Mouse (Mus musculus): ENCODE data around the gene Troap. TPM values are rescaled to one million over a fixed set of nuclear protein-coding genes. Genes with fewer than 3 reads are reported as not detected.

Troap gene
- 24.7 and 25.4 TPM in 2 replicates for polyA plus RNA-seq (2015; fragmentation: Nextera tagmentation; extraction: Ambion mirVana)

GRCm38 (mm10) chr15:99074019-99074599 is at the start of gene Troap:
Gene Troap, plus strand, starts transcription at chr15:99074575.
- peak within 1 kb of the TSS; percentile 93 for H3K27ac ChIP-seq
- peak within 1 kb of the TSS; percentile 90 for H3K4me2 ChIP-seq (replicated peaks)
- peaks cover 25% of the 10 kb centered on the region for H3K4me1 ChIP-seq (replicated peaks)
- H3K4me3 ChIP-seq (replicated peaks), result peak within 1 kb of the TSS; percentile 68
- H3K27me3 ChIP-seq (replicated peaks), result no peaks in the 10 kb centered on the region
- H3K9ac ChIP-seq, result peak within 1 kb of the TSS; percentile 74
- H3K9me3 ChIP-seq, result no peaks in the 10 kb centered on the region
- WGBS, result 15% methylated on average over 9 of the region's 9 CpGs
- peak; percentile 46 for ATAC-seq
- H3K36me3 ChIP-seq, result peaks cover 10% of the 10 kb centered on the region; the same call in 1 of the 2 replicates

- 21% methylated on average over 7 of the region's 8 CpGs for WGBS
- ATAC-seq, result no peak
Observed at GRCm38 (mm10) chr15:99024668-99025314, 49.6 kb upstream of the Troap start.

GRCm38 (mm10) chr15:99025414-99025813 is 49.0 kb upstream of the Troap start:
- no peak for ATAC-seq
- no peak overlapping the region for H3K4me2 ChIP-seq (replicated peaks)
- H3K9ac ChIP-seq, result no peak overlapping the region
- WGBS, result 70% methylated on average over 13 of the region's 13 CpGs
- H3K9me3 ChIP-seq, result no peaks in the 10 kb centered on the region
- no peak overlapping the region for H3K27ac ChIP-seq
- no peaks in the 10 kb centered on the region for H3K27me3 ChIP-seq (replicated peaks)
- H3K36me3 ChIP-seq, result no peaks in the 10 kb centered on the region
- no peak overlapping the region for H3K4me3 ChIP-seq (replicated peaks)
- H3K4me1 ChIP-seq (replicated peaks), result peaks cover 5% of the 10 kb centered on the region; the same call in 1 of the 2 replicates

More at GRCm38 (mm10) chr15:99024668-99025314, 49.6 kb upstream of the Troap start:
- H3K27me3 ChIP-seq (replicated peaks), result no peaks in the 10 kb centered on the region
- H3K4me2 ChIP-seq (replicated peaks), result no peak overlapping the region
- H3K36me3 ChIP-seq, result no peaks in the 10 kb centered on the region
- no peaks in the 10 kb centered on the region for H3K9me3 ChIP-seq
- H3K27ac ChIP-seq, result no peak overlapping the region
- H3K9ac ChIP-seq, result no peak overlapping the region
- H3K4me3 ChIP-seq (replicated peaks), result no peak overlapping the region
- peaks cover 5% of the 10 kb centered on the region; the same call in 1 of the 2 replicates for H3K4me1 ChIP-seq (replicated peaks)

- H3K4me2 ChIP-seq (replicated peaks), result no peak overlapping the region
- peaks cover 5% of the 10 kb centered on the region; the same call in 1 of the 2 replicates for H3K4me1 ChIP-seq (replicated peaks)
- no peak overlapping the region for H3K4me3 ChIP-seq (replicated peaks)
- no peak overlapping the region for H3K27ac ChIP-seq
- WGBS, result 60% methylated on average over 4 of the region's 4 CpGs
- no peak overlapping the region for H3K9ac ChIP-seq
- ATAC-seq, result no peak
- H3K27me3 ChIP-seq (replicated peaks), result no peaks in the 10 kb centered on the region
- no peaks in the 10 kb centered on the region for H3K36me3 ChIP-seq
- no peaks in the 10 kb centered on the region for H3K9me3 ChIP-seq
Observed at GRCm38 (mm10) chr15:99026259-99026658, 48.1 kb upstream of the Troap start.

GRCm38 (mm10) chr15:99027116-99027515 is 47.3 kb upstream of the Troap start:
- Histone ChIP-seq H3K4me1 (replicated peaks) (peaks cover 10% of the 10 kb centered on the region; the same call in 1 of the 2 replicates), H3K4me2 (replicated peaks) (no peak overlapping the region), H3K9ac (no peak overlapping the region), H3K4me3 (replicated peaks) (no peak overlapping the region), H3K9me3 (no peaks in the 10 kb centered on the region), H3K27me3 (replicated peaks) (no peaks in the 10 kb centered on the region), H3K27ac (no peak overlapping the region), H3K36me3 (no peaks in the 10 kb centered on the region)
- no peak for ATAC-seq
- WGBS, result 67% methylated on average over 5 of the region's 5 CpGs

- ATAC-seq, result peak; percentile 8; the same call in 1 of the 2 replicates
- Histone ChIP-seq H3K9ac (peak overlapping the region; percentile 72), H3K4me2 (replicated peaks) (peak overlapping the region; percentile 78), H3K4me1 (replicated peaks) (peaks cover 26% of the 10 kb centered on the region; the same call in 1 of the 2 replicates), H3K27ac (peak overlapping the region; percentile 97), H3K36me3 (0 out of 2 replicates have a peak, but pooled peaks cover 3% of the 10 kb centered on the region), H3K9me3 (no peaks in the 10 kb centered on the region), H3K27me3 (replicated peaks) (no peaks in the 10 kb centered on the region), H3K4me3 (replicated peaks) (peak overlapping the region; percentile 61)
- WGBS, result 2% methylated on average over 10 of the region's 10 CpGs
Observed at GRCm38 (mm10) chr15:99028874-99029458, 45.4 kb upstream of the Troap start.

GRCm38 (mm10) chr15:99029619-99030584 is 44.5 kb upstream of the Troap start, which contains the start of gene Tuba1c:
Gene Tuba1c, plus strand, starts transcription at chr15:99029891.
- Histone ChIP-seq H3K36me3 (peaks cover 6% of the 10 kb centered on the region; the same call in 1 of the 2 replicates), H3K4me1 (replicated peaks) (peaks cover 26% of the 10 kb centered on the region; the same call in 1 of the 2 replicates), H3K9ac (peak within 1 kb of the TSS; percentile 72), H3K9me3 (no peaks in the 10 kb centered on the region), H3K4me2 (replicated peaks) (peak within 1 kb of the TSS; percentile 78), H3K27me3 (replicated peaks) (no peaks in the 10 kb centered on the region), H3K27ac (peak within 1 kb of the TSS; percentile 97), H3K4me3 (replicated peaks) (peak within 1 kb of the TSS; percentile 61)
- ATAC-seq, result peak; percentile 96
- WGBS, result under 1% methylated on average over 52 of the region's 52 CpGs

GRCm38 (mm10) chr15:99030585-99031387 is 43.6 kb upstream of the Troap start:
- peaks cover 11% of the 10 kb centered on the region; the same call in 1 of the 2 replicates for H3K36me3 ChIP-seq
- peak; percentile 62 for ATAC-seq
- H3K4me3 ChIP-seq (replicated peaks), result peak overlapping the region; percentile 61
- H3K27me3 ChIP-seq (replicated peaks), result no peaks in the 10 kb centered on the region
- H3K9ac ChIP-seq, result peak overlapping the region; percentile 72
- H3K4me1 ChIP-seq (replicated peaks), result peaks cover 26% of the 10 kb centered on the region; the same call in 1 of the 2 replicates
- H3K4me2 ChIP-seq (replicated peaks), result peak overlapping the region; percentile 78
- 7% methylated on average over 26 of the region's 26 CpGs for WGBS
- no peaks in the 10 kb centered on the region for H3K9me3 ChIP-seq
- peak overlapping the region; percentile 93 for H3K27ac ChIP-seq

- WGBS, result 65% methylated on average over 4 of the region's 4 CpGs
- no peaks in the 10 kb centered on the region for H3K27me3 ChIP-seq (replicated peaks)
Observed at GRCm38 (mm10) chr15:99031388-99031675, 43.0 kb upstream of the Troap start.

GRCm38 (mm10) chr15:99032041-99032725 is 42.2 kb upstream of the Troap start:
- Histone ChIP-seq H3K4me3 (replicated peaks) (peak overlapping the region; percentile 61), H3K36me3 (peaks cover 11% of the 10 kb centered on the region), H3K9me3 (no peaks in the 10 kb centered on the region), H3K9ac (peak overlapping the region; percentile 6; the same call in 1 of the 2 replicates), H3K27me3 (replicated peaks) (no peaks in the 10 kb centered on the region), H3K27ac (no peak overlapping the region), H3K4me2 (replicated peaks) (peak overlapping the region; percentile 78), H3K4me1 (replicated peaks) (peaks cover 26% of the 10 kb centered on the region; the same call in 1 of the 2 replicates)
- no peak for ATAC-seq
- 55% methylated on average over 9 of the region's 9 CpGs for WGBS

More at GRCm38 (mm10) chr15:99031388-99031675, 43.0 kb upstream of the Troap start:
- peak overlapping the region; percentile 78 for H3K4me2 ChIP-seq (replicated peaks)
- H3K27ac ChIP-seq, result 0 out of 2 replicates have a peak overlapping the region, but pooled peaks have one; percentile 17
- H3K9me3 ChIP-seq, result no peaks in the 10 kb centered on the region
- H3K4me1 ChIP-seq (replicated peaks), result peaks cover 26% of the 10 kb centered on the region; the same call in 1 of the 2 replicates
- H3K4me3 ChIP-seq (replicated peaks), result peak overlapping the region; percentile 61
- H3K36me3 ChIP-seq, result peaks cover 11% of the 10 kb centered on the region; the same call in 1 of the 2 replicates
- ATAC-seq, result no peak
- peak overlapping the region; percentile 72 for H3K9ac ChIP-seq

All from intestine, embryonic 15.5 days (tissue).